In genomic region chr9:59531645-59532044, GRCm38 (mm10) we compare ENCODE assay signal across 20 mouse cellular contexts. TPM values are rescaled to one million over a fixed set of nuclear protein-coding genes. Genes with fewer than 3 reads are reported as not detected.
"Had no signal": no experiment of that assay in that cellular context is flagged by ENCODE, and none has a peak within 500 bp of the region (broad histone marks: within the 10 kb centered on the region; RNA-seq: fewer than 3 reads in every experiment).

No protein-coding gene starts in this region.

- ATAC-seq: liver, embryonic 12.5 days had no signal

- H3K9me3 ChIP-seq: limb, embryonic 15.5 days; liver, embryonic 12.5 days; midbrain, embryonic 10.5 days; neural tube, embryonic 12.5 days had no signal

- H3K9ac ChIP-seq: limb, embryonic 15.5 days; liver, embryonic 12.5 days; lung, embryonic 14.5 days; neural tube, embryonic 12.5 days had no signal

- H3K27me3 ChIP-seq: limb, embryonic 15.5 days; neural tube, embryonic 12.5 days had no signal

- DNase-seq: kidney, adult 18-20 months; kidney, postnatal 25 days; lung, embryonic 14.5 days; lung, postnatal 10 days; lung, postnatal 4 days; midbrain, embryonic 14.5 days; right cerebral cortex, postnatal 4 days; spleen, adult 18-20 months; thymus, adult 2 months had no signal

- H3K4me3 ChIP-seq: left cerebral cortex, adult 2 months; limb, embryonic 15.5 days; liver, embryonic 12.5 days; midbrain, embryonic 10.5 days; neural tube, embryonic 12.5 days had no signal

- H3K4me2 ChIP-seq: limb, embryonic 15.5 days; liver, embryonic 12.5 days; lung, embryonic 14.5 days; neural tube, embryonic 12.5 days had no signal

- H3K36me3 ChIP-seq: limb, embryonic 15.5 days; liver, embryonic 12.5 days; midbrain, embryonic 10.5 days; neural tube, embryonic 12.5 days had no signal

- H3K27ac ChIP-seq: left cerebral cortex, adult 2 months; limb, embryonic 15.5 days; liver, embryonic 12.5 days; midbrain, embryonic 10.5 days; neural tube, embryonic 12.5 days had no signal

- H3K4me1 ChIP-seq: limb, embryonic 15.5 days; neural tube, embryonic 12.5 days had no signal

RNA-seq across cellular contexts. Expression of gene Tmem202, which starts 8.0 kb away (rescaled TPM):
- total RNA-seq: monocyte, adult 5-6 weeks had no signal
- polyA plus RNA-seq: kidney, embryonic 14.5 days; limb, embryonic 15.5 days; liver, embryonic 12.5 days; liver, embryonic 16.5 days; lung, embryonic 14.5 days; neural tube, embryonic 12.5 days had no signal

RNA-seq across cellular contexts. Expression of gene Celf6, which starts 46.1 kb away (rescaled TPM):
- total RNA-seq: megakaryocyte, adult 5-6 weeks; monocyte, adult 5-6 weeks; neutrophil, adult 5-6 weeks had no signal
- polyA plus RNA-seq: kidney, embryonic 14.5 days; limb, embryonic 11.5 days; thymus, adult 2 months had no signal
